Mouse (Mus musculus) stomach, postnatal 0 days (tissue): ENCODE data around the gene Atp1b1.

Experiments
- CTCF ChIP-seq: IDR thresholded peaks from 2 replicates; pipeline ENCODE4 v1.5.1; 2016; ENCODE audit warnings: antibody characterized with exemption, low read depth, mild to moderate bottlenecking, moderate library complexity
- EP300 ChIP-seq: optimal IDR thresholded peaks from 2 replicates; pipeline ENCODE3; 2016; ENCODE audit warnings: antibody characterized with exemption

- TF ChIP-seq EP300 (no peak), CTCF (no peak)
Measured at GRCm38 (mm10) chr1:164413608-164414007, 44.5 kb downstream of the Atp1b1 start.
